Comparison of ENCODE assay signal across 1 mouse cellular context in the genomic region with DNA sequence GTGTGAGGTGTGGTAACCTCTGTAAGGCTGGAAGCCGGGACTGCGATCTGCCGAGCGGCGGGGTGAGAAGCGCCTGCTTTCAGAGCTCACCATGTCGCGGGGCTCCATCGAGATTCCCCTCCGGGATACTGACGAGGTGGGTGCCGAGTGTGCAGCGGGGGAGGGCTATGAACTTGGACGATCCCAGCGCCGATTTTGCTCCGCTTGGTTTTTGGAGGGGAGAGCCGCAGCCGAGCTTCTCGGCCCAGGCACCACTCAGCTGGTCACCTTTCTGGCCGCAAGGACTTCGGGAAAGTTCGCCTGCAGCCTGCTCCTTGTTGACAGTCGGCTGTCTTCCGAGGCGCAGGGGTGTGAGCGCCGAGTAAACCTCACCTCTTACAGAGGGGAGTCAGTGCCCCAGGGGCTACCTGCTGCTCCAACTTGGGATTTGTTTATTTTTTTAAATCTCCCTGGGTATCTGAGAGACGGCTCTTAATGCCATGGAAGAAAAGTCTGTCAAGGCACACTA.
TF ChIP-seq lines count a peak whose summit lies in the region.

No protein-coding gene starts in this region.

TF ChIP-seq in CH12.LX, 34 proteins besides CTCF, POLR2A, EP300 and RAD21:
- TF ChIP-seq TBP (conservative IDR thresholded peaks at IDR 0.05; ENCODE audit: low read depth, low read length) (no peak), NELFE (IDR thresholded peaks at IDR 0.05; ENCODE audit: low read depth, low read length) (0 out of 2 replicates have a peak, but pooled peaks have one; percentile 70), CHD2 (IDR thresholded peaks at IDR 0.05; ENCODE audit: low read length) (no peak), ELF1 (IDR thresholded peaks at IDR 0.05; ENCODE audit: low read depth, low read length) (no peak), JUND (conservative IDR thresholded peaks at IDR 0.05; ENCODE audit: low read depth, low read length) (no peak)
